Mouse (Mus musculus) retina, postnatal 7 days (tissue): ENCODE data around the gene Adgrv1.

Experiments
- DNase-seq: peaks from one replicate; pipeline ENCODE4 v3.0.0-alpha.2; 2012; ENCODE audit warnings: low read depth, low spot score

The Adgrv1 gene

GRCm38 (mm10) chr13:81072214-81072613 lies 560.7 kb downstream of the Adgrv1 start:
- DNase-seq: no peak

DNA sequence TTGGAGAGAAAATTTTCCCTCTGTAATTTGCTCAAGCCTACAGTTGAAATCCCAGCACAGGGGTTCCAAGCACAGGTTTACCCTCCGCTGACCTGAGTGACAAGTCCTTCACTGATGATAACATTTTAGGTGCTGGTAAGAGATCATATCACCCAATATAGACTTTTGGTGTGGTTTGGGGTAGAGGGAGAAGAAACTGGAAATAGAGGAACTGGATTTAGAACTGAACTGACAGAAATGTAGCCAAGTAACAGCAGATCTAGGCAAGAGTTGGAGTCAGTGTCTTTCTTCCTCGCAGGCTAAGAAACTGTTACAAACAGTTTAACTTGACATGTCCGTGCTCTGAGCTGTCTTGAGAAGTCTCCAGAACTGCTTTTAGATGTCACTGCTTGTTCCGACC lies 581.5 kb downstream of the Adgrv1 start:
- DNase-seq: no peak

- no peak for DNase-seq
Measured at GRCm38 (mm10) chr13:81050911-81051310, 582.0 kb downstream of the Adgrv1 start.

GRCm38 (mm10) chr13:81045345-81045744 lies 587.6 kb downstream of the Adgrv1 start:
- DNase-seq: no peak
